In the genomic region with DNA sequence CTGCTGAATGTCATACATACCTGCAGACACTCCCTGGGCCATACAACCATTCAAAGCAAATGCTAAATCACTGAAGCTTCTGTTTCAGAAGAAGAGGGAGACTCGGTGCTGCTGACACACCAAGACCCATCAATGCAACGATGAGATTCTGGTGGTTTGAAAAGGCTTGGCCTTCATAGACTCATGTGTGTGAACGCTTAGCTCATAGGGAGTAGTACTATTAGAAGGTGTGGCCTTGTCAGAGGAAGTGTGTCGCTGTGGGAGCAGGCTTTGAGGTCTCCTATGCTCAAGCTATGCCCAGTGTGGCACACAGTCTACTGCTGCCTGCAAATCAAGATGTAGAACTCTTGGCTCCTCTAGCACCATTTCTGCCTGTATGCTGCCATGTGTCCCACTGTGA, we compare ENCODE assay signal across 45 mouse cellular contexts. TPM values are rescaled to one million over a fixed set of nuclear protein-coding genes. Genes with fewer than 3 reads are reported as not detected.
"Had no signal": no experiment of that assay in that cellular context is flagged by ENCODE, and none has a peak within 500 bp of the region (broad histone marks: within the 10 kb centered on the region; RNA-seq: fewer than 3 reads in every experiment).

No protein-coding gene starts in this region.

- H3K27ac ChIP-seq: heart, embryonic 10.5 days; hindbrain, embryonic 10.5 days; hindbrain, embryonic 12.5 days; hindbrain, embryonic 14.5 days; hindbrain, postnatal 0 days; kidney, embryonic 15.5 days; kidney, postnatal 0 days; limb, embryonic 13.5 days; limb, embryonic 15.5 days; liver, embryonic 13.5 days; liver, embryonic 15.5 days had no signal

- H3K9ac ChIP-seq: heart, embryonic 12.5 days; hindbrain, embryonic 12.5 days; hindbrain, embryonic 14.5 days; kidney, embryonic 15.5 days; limb, embryonic 13.5 days; limb, embryonic 15.5 days; liver, embryonic 13.5 days; liver, embryonic 15.5 days; liver, postnatal 0 days had no signal

- H3K36me3 ChIP-seq: heart, embryonic 10.5 days; heart, embryonic 12.5 days; hindbrain, embryonic 10.5 days; hindbrain, embryonic 12.5 days; kidney, embryonic 15.5 days; limb, embryonic 13.5 days; limb, embryonic 15.5 days; liver, embryonic 13.5 days; liver, embryonic 15.5 days had no signal

- H3K4me1 ChIP-seq: heart, embryonic 10.5 days; heart, embryonic 12.5 days; hindbrain, embryonic 10.5 days; hindbrain, embryonic 12.5 days; kidney, embryonic 15.5 days; limb, embryonic 13.5 days; limb, embryonic 15.5 days; liver, embryonic 13.5 days; liver, embryonic 15.5 days had no signal

- ATAC-seq: hindbrain, postnatal 0 days; intestine, embryonic 16.5 days; liver, postnatal 0 days had no signal

- H3K27me3 ChIP-seq: heart, embryonic 12.5 days; hindbrain, embryonic 12.5 days; kidney, embryonic 15.5 days; limb, embryonic 13.5 days; limb, embryonic 15.5 days; liver, embryonic 13.5 days; liver, embryonic 15.5 days had no signal

- DNase-seq: gastrocnemius, postnatal 14 days; gastrocnemius, postnatal 36 days; heart, adult 18-20 months; heart, postnatal 10 days; heart, postnatal 4 days; kidney, adult 11 months; kidney, adult 2 months; kidney, adult 9 months; kidney, postnatal 14 days; kidney, postnatal 36 days; layer of hippocampus, adult 9-11 months; layer of hippocampus, postnatal 36 days; left cerebral cortex, postnatal 4 days; liver, embryonic 13.5 days; liver, postnatal 0 days had no signal

- H3K9me3 ChIP-seq: hindbrain, embryonic 12.5 days; kidney, embryonic 15.5 days; limb, embryonic 13.5 days; limb, embryonic 15.5 days; liver, embryonic 13.5 days; liver, embryonic 15.5 days had no signal

- H3K4me3 ChIP-seq: heart, embryonic 10.5 days; heart, embryonic 12.5 days; hindbrain, embryonic 10.5 days; hindbrain, embryonic 12.5 days; kidney, embryonic 15.5 days; limb, embryonic 13.5 days; limb, embryonic 15.5 days; liver, embryonic 13.5 days; liver, embryonic 15.5 days had no signal

- H3K4me2 ChIP-seq: heart, embryonic 12.5 days; hindbrain, embryonic 12.5 days; hindbrain, embryonic 14.5 days; kidney, embryonic 15.5 days; limb, embryonic 13.5 days; limb, embryonic 15.5 days; liver, embryonic 13.5 days; liver, embryonic 15.5 days had no signal

RNA-seq across cellular contexts. Expression of a gene that starts 4.9 kb away (rescaled TPM):
- total RNA-seq: gastrocnemius, adult 18-20 months; gastrocnemius, adult 8-10 months; gastrocnemius, postnatal 14 days; gastrocnemius, postnatal 36 days; granulocyte monocyte progenitor cell, adult 5-6 weeks; heart, adult 18-20 months; heart, adult 8-10 months; heart, postnatal 10 days; heart, postnatal 25 days; heart, postnatal 4 days; hindbrain, postnatal 0 days; layer of hippocampus, adult 18-20 months; layer of hippocampus, adult 8-10 months; layer of hippocampus, postnatal 14 days; layer of hippocampus, postnatal 36 days; left cerebral cortex, adult 18-20 months; left cerebral cortex, adult 8-10 months; left cerebral cortex, postnatal 10 days; left cerebral cortex, postnatal 25 days; left cerebral cortex, postnatal 4 days; liver, adult 2 months had no signal
- polyA plus RNA-seq: heart, embryonic 10.5 days; heart, embryonic 12.5 days; heart, embryonic 14.5 days; heart, embryonic 16.5 days; hindbrain, embryonic 12.5 days; hindbrain, embryonic 14.5 days; intestine, embryonic 14.5 days; intestine, embryonic 16.5 days; kidney, adult 2 months; kidney, embryonic 15.5 days; kidney, postnatal 0 days; limb, embryonic 11.5 days; limb, embryonic 13.5 days; limb, embryonic 15.5 days; liver, adult 2 months; liver, embryonic 13.5 days; liver, embryonic 15.5 days; liver, postnatal 0 days had no signal

RNA-seq across cellular contexts. Expression of a gene that starts 35.3 kb away (rescaled TPM):
- total RNA-seq: gastrocnemius, adult 18-20 months; gastrocnemius, adult 8-10 months; gastrocnemius, postnatal 14 days; gastrocnemius, postnatal 36 days; granulocyte monocyte progenitor cell, adult 5-6 weeks; heart, adult 18-20 months; heart, adult 8-10 months; heart, postnatal 10 days; heart, postnatal 25 days; heart, postnatal 4 days; hindbrain, postnatal 0 days; layer of hippocampus, adult 18-20 months; layer of hippocampus, adult 8-10 months; layer of hippocampus, postnatal 14 days; layer of hippocampus, postnatal 36 days; left cerebral cortex, adult 18-20 months; left cerebral cortex, adult 8-10 months; left cerebral cortex, postnatal 10 days; left cerebral cortex, postnatal 25 days; left cerebral cortex, postnatal 4 days; liver, adult 2 months had no signal
- polyA plus RNA-seq: heart, embryonic 10.5 days; heart, embryonic 12.5 days; heart, embryonic 14.5 days; heart, embryonic 16.5 days; hindbrain, embryonic 10.5 days; hindbrain, embryonic 12.5 days; hindbrain, embryonic 14.5 days; hindbrain, postnatal 0 days; intestine, embryonic 14.5 days; intestine, embryonic 16.5 days; kidney, adult 2 months; kidney, embryonic 15.5 days; kidney, postnatal 0 days; large intestine, adult 2 months; limb, embryonic 11.5 days; limb, embryonic 13.5 days; limb, embryonic 15.5 days; liver, adult 2 months; liver, embryonic 13.5 days; liver, embryonic 15.5 days; liver, postnatal 0 days had no signal
